ENCODE assay signal across 18 mouse cellular contexts in the genomic region with DNA sequence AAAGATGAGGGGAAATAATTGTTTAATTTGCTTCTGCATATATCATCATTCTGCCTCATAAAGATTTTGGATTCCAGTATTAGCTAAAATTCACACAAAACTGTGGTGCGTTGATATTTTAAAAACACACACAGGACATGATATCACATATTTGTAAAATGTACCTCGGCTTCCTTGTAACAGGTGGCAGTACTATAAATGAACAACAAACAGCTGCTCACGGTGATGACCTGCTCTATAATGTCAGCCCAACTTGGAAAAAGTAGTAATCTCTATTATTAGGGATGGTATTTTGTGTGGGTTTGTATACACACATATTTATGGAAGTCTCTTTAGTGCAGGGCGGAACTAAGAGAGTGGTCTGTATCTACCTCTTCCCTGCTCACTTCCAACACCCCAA.
DNase-seq lines count a peak whose midpoint lies in the region; ATAC-seq and TF ChIP-seq lines count a peak whose summit lies in the region.
"Had no signal": no experiment of that assay in that cellular context is flagged by ENCODE, and none has a peak within 500 bp of the region (broad histone marks: within the 10 kb centered on the region; RNA-seq: fewer than 3 reads in every experiment).

No protein-coding gene starts in this region.

- H3K4me1 ChIP-seq in embryonic facial prominence, embryonic 14.5 days (ENCODE audit: control insufficient read depth, insufficient read depth, low read length), result peaks cover 25% of the 10 kb centered on the region
- H3K4me1 ChIP-seq in embryonic facial prominence, embryonic 10.5 days, result peaks cover 28% of the 10 kb centered on the region

- WGBS in embryonic facial prominence, embryonic 14.5 days, result 86% methylated on average over 4 of the region's 4 CpGs
- WGBS in embryonic facial prominence, embryonic 10.5 days, result 93% methylated on average over 4 of the region's 4 CpGs

- no peaks in the 10 kb centered on the region for H3K79me2 ChIP-seq in myocyte (ENCODE audit: control insufficient read depth, insufficient read depth)

- no peak for ATAC-seq in embryonic facial prominence, embryonic 14.5 days (ENCODE audit: low read depth)
- ATAC-seq: activated CD4-positive, CD25-positive, alpha-beta regulatory T cell, adult 4 months; CD4-positive, CD25-positive, alpha-beta regulatory T cell, adult 4 months; Patski had no signal

- no peak for TF ChIP-seq POLR2A in myocyte (IDR thresholded peaks at IDR 0.05; ENCODE audit: insufficient read length, low read depth)

- H3K27ac ChIP-seq in embryonic facial prominence, embryonic 14.5 days (replicated peaks; ENCODE audit: low read depth, low read length), result 0 out of 2 replicates have a peak overlapping the region, but pooled peaks have one; percentile 6
- H3K27ac ChIP-seq in embryonic facial prominence, embryonic 10.5 days (replicated peaks), result no peak overlapping the region

- H3K9ac ChIP-seq in embryonic facial prominence, embryonic 14.5 days (ENCODE audit: low read depth, low read length), result no peak overlapping the region

- no peak overlapping the region for H3K4me3 ChIP-seq in embryonic facial prominence, embryonic 14.5 days (ENCODE audit: low read depth, low read length)
- H3K4me3 ChIP-seq in embryonic facial prominence, embryonic 10.5 days, result no peak overlapping the region
- no peak overlapping the region for H3K4me3 ChIP-seq in myocyte

- no peaks in the 10 kb centered on the region for H3K36me3 ChIP-seq in embryonic facial prominence, embryonic 14.5 days (ENCODE audit: control insufficient read depth, insufficient read depth, low read length)
- no peaks in the 10 kb centered on the region for H3K36me3 ChIP-seq in embryonic facial prominence, embryonic 10.5 days (replicated peaks)
- H3K36me3 ChIP-seq in myocyte (ENCODE audit: control insufficient read depth, insufficient read depth), result no peaks in the 10 kb centered on the region
- H3K36me3 ChIP-seq: G1E had no signal

- H3K9me3 ChIP-seq in embryonic facial prominence, embryonic 14.5 days (ENCODE audit: control insufficient read depth, low read length), result no peaks in the 10 kb centered on the region
- no peaks in the 10 kb centered on the region for H3K9me3 ChIP-seq in embryonic facial prominence, embryonic 10.5 days
- H3K9me3 ChIP-seq: G1E had no signal

- H3K4me2 ChIP-seq in embryonic facial prominence, embryonic 14.5 days (ENCODE audit: low read depth, low read length), result no peak overlapping the region
- no peak overlapping the region for H3K4me2 ChIP-seq in myocyte (ENCODE audit: low read depth)

- H3K27me3 ChIP-seq in embryonic facial prominence, embryonic 14.5 days (replicated peaks; ENCODE audit: control insufficient read depth, insufficient read depth, low read length), result no peaks in the 10 kb centered on the region
- no peaks in the 10 kb centered on the region for H3K27me3 ChIP-seq in embryonic facial prominence, embryonic 10.5 days (replicated peaks; ENCODE audit: low read depth, poor library complexity, severe bottlenecking)
- no peaks in the 10 kb centered on the region for H3K27me3 ChIP-seq in myocyte (ENCODE audit: control insufficient read depth, insufficient read depth, insufficient read length)
- H3K27me3 ChIP-seq: Patski had no signal

- H3ac ChIP-seq in myocyte (ENCODE audit: control insufficient read depth, insufficient read length), result no peak overlapping the region

- DNase-seq in embryonic facial prominence, embryonic 14.5 days (ENCODE audit: low spot score), result no peak
- DNase-seq in embryonic facial prominence, embryonic 10.5 days (ENCODE audit: low spot score), result no peak
- DNase-seq in layer of hippocampus, adult 8-10 months (ENCODE audit: low spot score in 2 of 2), result no peak
- DNase-seq: adrenal gland, adult 2 months; adrenal gland, adult 8-10 months; adrenal gland, postnatal 10 days; adrenal gland, postnatal 14 days; adrenal gland, postnatal 25 days; adrenal gland, postnatal 36 days; B cell, adult 2 months; cerebellum, adult 11 months; cerebellum, adult 11-12 months; cerebellum, adult 18-20 months had no signal

TF ChIP-seq in myocyte, 11 proteins besides CTCF, POLR2A, EP300 and RAD21:
- TF ChIP-seq TCF12 (IDR thresholded peaks at IDR 0.05; ENCODE audit: insufficient read depth, poor library complexity, severe bottlenecking) (peak; percentile 60), MYOG (IDR thresholded peaks at IDR 0.05; ENCODE audit: control insufficient read depth in 1 of 3, insufficient read depth in 1 of 3, insufficient read length in 2 of 3, low read depth in 2 of 3) (peak in 2 of 3 experiments; percentile 11 to 84), SRF (IDR thresholded peaks at IDR 0.05; ENCODE audit: control insufficient read depth, insufficient read length, low read depth) (no peak), MAX (IDR thresholded peaks at IDR 0.05; ENCODE audit: low read depth) (no peak), POLR2AphosphoS2 (IDR thresholded peaks at IDR 0.05; ENCODE audit: insufficient read length, low read depth) (no peak), MYOD1 (IDR thresholded peaks at IDR 0.05; ENCODE audit: control insufficient read depth in 1 of 3, insufficient read length in 2 of 3, low read depth in 2 of 3) (peak; percentile 3 to 69 (median 54)), USF1 (IDR thresholded peaks at IDR 0.05; ENCODE audit: low read depth) (no peak), E2F4 (IDR thresholded peaks at IDR 0.05; ENCODE audit: insufficient read depth) (no peak)
TF ChIP-seq in myocyte: peak in this region for 3.
